Mouse (Mus musculus): ENCODE measurements around the gene Gprc6a.

Gene Gprc6a

GRCm38 (mm10) chr10:51584919-51585318, 46.3 kb downstream of the Gprc6a start:
- peak; percentile 5 for DNase-seq

GRCm38 (mm10) chr10:51584378-51584777, 46.9 kb downstream of the Gprc6a start:
- DNase-seq = no peak

GRCm38 (mm10) chr10:51571225-51571996, 59.9 kb downstream of the Gprc6a start:
- DNase-seq = no peak

All from layer of hippocampus, adult 9-11 months (tissue).